Mouse (Mus musculus) CD4-positive, CD25-positive, alpha-beta regulatory T cell, adult 2 months (primary cell): ENCODE results near the gene Rnf34.
A peak's percentile ranks its signal among the peaks of the same experiment; 100 is the strongest.

Experiments used
- DNase-seq: peaks from one replicate; pipeline ENCODE4 v3.0.0-alpha.2; 2012; ENCODE audit warnings: low read depth, low spot score

The Rnf34 gene

GRCm38 (mm10) chr5:122872626-122873025 lies 22.8 kb downstream of the Rnf34 start:
- no peak for DNase-seq

- DNase-seq = no peak
Observed at GRCm38 (mm10) chr5:122873573-122873972, 23.7 kb downstream of the Rnf34 start.

- no peak for DNase-seq
Observed at GRCm38 (mm10) chr5:122874359-122874758, 24.5 kb downstream of the Rnf34 start.

GRCm38 (mm10) chr5:122876671-122877070 lies 26.8 kb downstream of the Rnf34 start:
- DNase-seq = no peak

GRCm38 (mm10) chr5:122880241-122880980 lies 30.6 kb downstream of the Rnf34 start:
- no peak for DNase-seq

GRCm38 (mm10) chr5:122881313-122881712 lies 31.5 kb downstream of the Rnf34 start:
- peak; percentile 76 for DNase-seq

GRCm38 (mm10) chr5:122882256-122883050 lies 32.6 kb downstream of the Rnf34 start:
- DNase-seq = no peak

- DNase-seq = no peak
Observed at GRCm38 (mm10) chr5:122883237-122883636, 33.4 kb downstream of the Rnf34 start.

- DNase-seq = no peak
Observed at GRCm38 (mm10) chr5:122883652-122884235, 33.9 kb downstream of the Rnf34 start.

- DNase-seq = no peak
Observed at GRCm38 (mm10) chr5:122884594-122885348, 34.9 kb downstream of the Rnf34 start.

GRCm38 (mm10) chr5:122887033-122887432 lies 37.2 kb downstream of the Rnf34 start:
- DNase-seq = no peak

GRCm38 (mm10) chr5:122887926-122888611 lies 38.2 kb downstream of the Rnf34 start:
- no peak for DNase-seq

- DNase-seq = no peak
Observed at GRCm38 (mm10) chr5:122888612-122889214, 38.9 kb downstream of the Rnf34 start.

- no peak for DNase-seq
Observed at GRCm38 (mm10) chr5:122890396-122890795, 40.5 kb downstream of the Rnf34 start.

- no peak for DNase-seq
Observed at GRCm38 (mm10) chr5:122893270-122893669, 43.4 kb downstream of the Rnf34 start.

- peak; percentile 85 for DNase-seq
Observed at GRCm38 (mm10) chr5:122894007-122894637, 44.3 kb downstream of the Rnf34 start.

- DNase-seq = no peak
Observed at GRCm38 (mm10) chr5:122894821-122895220, 45.0 kb downstream of the Rnf34 start.

- no peak for DNase-seq
Observed at GRCm38 (mm10) chr5:122898153-122898552, 48.3 kb downstream of the Rnf34 start.

- peak; percentile 51 for DNase-seq
Observed at GRCm38 (mm10) chr5:122898963-122899776, 49.3 kb downstream of the Rnf34 start.
